Mouse (Mus musculus): ENCODE data around the gene Zc3h12a. TPM values are rescaled to one million over a fixed set of nuclear protein-coding genes. Genes with fewer than 3 reads are reported as not detected.

Zc3h12a gene
- total and polyA plus RNA-seq, 3 experiments, result 2.1 to 13.4 (median 7.7) TPM

- no peaks in the 10 kb centered on the region for H3K27me3 ChIP-seq (replicated peaks)
- dilution Hi-C loops (cut with MboI; ENCODE audit: extremely low pct_ligation_motif_present, extremely low pct_unique_long_range_greater_than_20kb, low sequenced_read_pairs) (no loop called here), in situ Hi-C loops (cut with MboI; ENCODE audit: low pct_ligation_motif_present, low pct_unique_long_range_greater_than_20kb, low sequenced_read_pairs) (no loop called here)
- no peak for DNase-seq (ENCODE audit: extremely low read depth)
- H3K4me2 ChIP-seq (ENCODE audit: insufficient read depth, low read depth, poor library complexity, severe bottlenecking), result no peak overlapping the region
- no peaks in the 10 kb centered on the region for H3K79me2 ChIP-seq (replicated peaks; ENCODE audit: control insufficient read depth, extremely low read depth, insufficient read depth, poor library complexity, severe bottlenecking)
- no peak overlapping the region for H3K4me3 ChIP-seq (replicated peaks in 1 of 3; ENCODE audit: low read depth in 2 of 3, low read length in 2 of 3, poor library complexity in 1 of 3)
- H3K36me3 ChIP-seq (replicated peaks in 1 of 2; ENCODE audit: control insufficient read depth in 1 of 2, insufficient read depth in 1 of 2, low read length in 1 of 2), result peaks cover 40 to 80% of the 10 kb centered on the region in 2 experiments
- H3K9ac ChIP-seq (ENCODE audit: insufficient read depth, low read depth), result no peak overlapping the region
- TF ChIP-seq CHD2 (IDR thresholded peaks at IDR 0.05; ENCODE audit: low read length) (no peak), SIN3A (IDR thresholded peaks at IDR 0.05; ENCODE audit: low read length) (no peak), EP300 (IDR thresholded peaks at IDR 0.05; ENCODE audit: low read length) (no peak), ZKSCAN1 (IDR thresholded peaks at IDR 0.05; ENCODE audit: borderline replicate concordance, low read depth, low read length) (no peak)
- no peak overlapping the region for H3K27ac ChIP-seq (ENCODE audit: insufficient read depth, low read depth)
- H3K9me3 ChIP-seq (replicated peaks; ENCODE audit: low read length), result no peaks in the 10 kb centered on the region
- H3K4me1 ChIP-seq (ENCODE audit: control insufficient read depth in 1 of 2, insufficient read depth in 2 of 2), result no peaks in the 10 kb centered on the region
These were observed 22.3 kb downstream of the Zc3h12a start for GRCm38 (mm10) chr4:125105354-125105753.

- in situ Hi-C loops (cut with MboI; ENCODE audit: low pct_ligation_motif_present, low pct_unique_long_range_greater_than_20kb, low sequenced_read_pairs) (no loop called here), dilution Hi-C loops (cut with MboI; ENCODE audit: extremely low pct_ligation_motif_present, extremely low pct_unique_long_range_greater_than_20kb, low sequenced_read_pairs) (no loop called here)
- Histone ChIP-seq H3K4me1 (ENCODE audit: control insufficient read depth in 1 of 2, insufficient read depth in 2 of 2) (peaks cover 0 to 3% of the 10 kb centered on the region in 2 experiments; a peak in 1 of 4 replicates), H3K27ac (ENCODE audit: insufficient read depth, low read depth) (no peak overlapping the region), H3K4me2 (ENCODE audit: insufficient read depth, low read depth, poor library complexity, severe bottlenecking) (no peak overlapping the region), H3K27me3 (replicated peaks) (no peaks in the 10 kb centered on the region), H3K36me3 (replicated peaks in 1 of 2; ENCODE audit: control insufficient read depth in 1 of 2, insufficient read depth in 1 of 2, low read length in 1 of 2) (peaks cover 33 to 71% of the 10 kb centered on the region in 2 experiments), H3K9me3 (replicated peaks; ENCODE audit: low read length) (no peaks in the 10 kb centered on the region), H3K9ac (ENCODE audit: insufficient read depth, low read depth) (no peak overlapping the region), H3K4me3 (replicated peaks in 1 of 3; ENCODE audit: low read depth in 2 of 3, low read length in 2 of 3, poor library complexity in 1 of 3) (no peak overlapping the region), H3K79me2 (replicated peaks; ENCODE audit: control insufficient read depth, extremely low read depth, insufficient read depth, poor library complexity, severe bottlenecking) (no peaks in the 10 kb centered on the region)
- TF ChIP-seq KAT2A (IDR thresholded peaks at IDR 0.05; ENCODE audit: insufficient replicate concordance, low read length), result no peak
- TF ChIP-seq NRF1 (IDR thresholded peaks at IDR 0.05; ENCODE audit: low read depth, low read length), result no peak
- no peak for TF ChIP-seq MAZ (IDR thresholded peaks at IDR 0.05; ENCODE audit: low read depth, low read length)
- TF ChIP-seq RCOR1 (conservative IDR thresholded peaks at IDR 0.05; ENCODE audit: low read depth, low read length), result no peak
- TF ChIP-seq RAD21 (IDR thresholded peaks at IDR 0.05; ENCODE audit: low read depth, low read length), result no peak
- no peak for TF ChIP-seq MXI1 (IDR thresholded peaks at IDR 0.05; ENCODE audit: low read depth, low read length)
- TF ChIP-seq HCFC1 (IDR thresholded peaks at IDR 0.05; ENCODE audit: low read depth, low read length), result no peak
- TF ChIP-seq ELF1 (IDR thresholded peaks at IDR 0.05; ENCODE audit: low read depth, low read length), result no peak
- no peak for TF ChIP-seq MAX (IDR thresholded peaks at IDR 0.05; ENCODE audit: low read length)
- TF ChIP-seq GABPA (IDR thresholded peaks at IDR 0.05; ENCODE audit: insufficient replicate concordance, low read depth, low read length), result no peak
- TF ChIP-seq ETS1 (conservative IDR thresholded peaks at IDR 0.05; ENCODE audit: low read depth, low read length), result no peak
- no peak for TF ChIP-seq POLR2A (IDR thresholded peaks at IDR 0.05; ENCODE audit: low read depth, low read length)
- no peak for TF ChIP-seq USF2 (conservative IDR thresholded peaks at IDR 0.05; ENCODE audit: low read depth, low read length)
- TF ChIP-seq JUND (conservative IDR thresholded peaks at IDR 0.05; ENCODE audit: low read depth, low read length), result no peak
- TF ChIP-seq MAFK (IDR thresholded peaks at IDR 0.05; ENCODE audit: insufficient replicate concordance, low read length), result no peak
- no peak for DNase-seq (ENCODE audit: extremely low read depth)
These were observed 26.3 kb downstream of the Zc3h12a start for GRCm38 (mm10) chr4:125101334-125101733.
